Mouse (Mus musculus) kidney, embryonic 14.5 days (tissue): ENCODE measurements at regions not wholly inside any gene's neighbourhood (a gene's known extent, or its start where the extent isn't known, plus 50 kb on each side); places are given as distances from the start of the nearest gene placed in this dataset.
"Not testable (repeated sequence)": the region's sequence is repeated elsewhere in the genome, so short reads cannot be mapped to it uniquely, and the experiment has no call there.

Experiments used
- ATAC-seq: fragments of 200-750 bp; cut with Nextera tagmentation; 2 replicates; pipeline ENCODE4 v1.8.0; 2017; ENCODE audit warnings: moderate number of reproducible peaks, mild to moderate bottlenecking, moderate TSS enrichment, moderate library complexity; ENCODE audit not compliant: low FRiP score, low TSS enrichment
- H3K27ac ChIP-seq: fragments of 300-500 bp; sonication (generic); 2 replicates; pipeline ENCODE4 v1.5.1; 2014; ENCODE audit warnings: low read depth, mild to moderate bottlenecking, low read length, moderate library complexity, mixed read lengths
- H3K27me3 ChIP-seq: fragments of 300-500 bp; sonication (generic); 2 replicates; pipeline ENCODE4 v1.6.1; 2014; ENCODE audit warnings: mild to moderate bottlenecking, low read length; ENCODE audit not compliant: control insufficient read depth, insufficient read depth
- H3K36me3 ChIP-seq: fragments of 300-500 bp; sonication (generic); 2 replicates; pipeline ENCODE4 v1.6.1; 2014; ENCODE audit warnings: low read length, mixed read lengths; ENCODE audit not compliant: control insufficient read depth, insufficient read depth
- H3K4me1 ChIP-seq: fragments of 300-500 bp; sonication (generic); 2 replicates; pipeline ENCODE4 v1.6.1; 2014; ENCODE audit warnings: low read length, mixed read lengths; ENCODE audit not compliant: control insufficient read depth, insufficient read depth
- H3K4me2 ChIP-seq: fragments of 300-500 bp; sonication (generic); replicated peaks from 2 replicates; pipeline ENCODE4 v1.6.1; 2014; ENCODE audit warnings: low read depth, mild to moderate bottlenecking, low read length
- H3K4me3 ChIP-seq: fragments of 300-500 bp; sonication (generic); 2 replicates; pipeline ENCODE4 v1.5.1; 2014; ENCODE audit warnings: mild to moderate bottlenecking, low read length
- H3K9ac ChIP-seq: fragments of 300-500 bp; sonication (generic); 2 replicates; pipeline ENCODE4 v1.6.1; 2014; ENCODE audit warnings: low read depth, mild to moderate bottlenecking, low read length, moderate library complexity
- H3K9me3 ChIP-seq: fragments of 300-500 bp; sonication (generic); 2 replicates; pipeline ENCODE4 v1.6.1; 2016; ENCODE audit warnings: low read length; ENCODE audit not compliant: control insufficient read depth
- WGBS: fragments of 180-500 bp; shearing (Covaris S2); extraction: QIAGEN DNeasy Blood & Tissue Kit; methylation state at CpG from one replicate; pipeline ENCODE4 v1.1.7; 2014; 5-methylcytosine and 5-hydroxymethylcytosine counted together

DNA sequence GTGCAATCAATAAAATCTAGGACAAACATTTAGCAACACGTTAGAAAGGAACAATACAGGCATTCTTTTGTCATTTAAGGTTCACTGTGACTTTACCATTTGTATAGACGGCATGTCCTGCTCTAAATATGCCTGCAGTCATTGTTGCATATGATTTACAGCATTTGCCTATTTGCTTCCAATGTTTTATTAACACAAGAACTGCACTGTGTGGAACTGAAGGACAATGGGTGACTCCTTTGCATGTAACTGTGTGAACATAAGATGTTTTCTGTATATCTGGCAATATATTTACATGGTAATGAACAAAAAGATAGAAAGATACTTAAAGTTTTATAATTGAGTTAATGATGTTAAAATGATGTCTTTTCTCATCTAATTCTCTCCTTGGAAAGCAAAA lies 57.1 kb downstream of the Pou4f1 start:
- Histone ChIP-seq H3K36me3 (no peaks in the 10 kb centered on the region), H3K4me2 (no peak overlapping the region), H3K9me3 (no peaks in the 10 kb centered on the region), H3K4me3 (no peak overlapping the region), H3K27me3 (no peaks in the 10 kb centered on the region), H3K4me1 (no peaks in the 10 kb centered on the region), H3K9ac (no peak overlapping the region), H3K27ac (no peak overlapping the region)
- ATAC-seq = no peak
- whole genome bisulfite sequencing = 30% methylated on average over 2 of the region's 2 CpGs

DNA sequence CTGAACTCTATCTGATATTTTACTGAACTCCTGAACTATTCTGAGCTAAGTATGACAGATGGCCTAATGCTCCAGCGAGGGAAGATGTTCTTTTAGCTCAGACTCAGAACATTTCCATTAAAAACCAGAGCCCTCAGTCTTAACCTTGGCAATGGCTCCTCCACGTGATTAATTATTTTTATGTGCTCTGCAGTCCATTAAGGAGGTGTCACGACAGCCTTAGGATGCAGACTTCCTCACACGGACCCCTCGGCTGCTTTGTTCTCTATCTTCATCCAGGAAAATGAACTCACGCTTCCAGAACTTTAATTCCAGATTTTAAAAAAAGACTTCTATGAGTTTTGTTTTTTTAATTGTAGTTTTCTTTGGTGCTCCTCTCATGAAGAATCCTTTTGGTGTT lies 57.5 kb downstream of the Pou4f1 start:
- H3K27ac ChIP-seq = no peak overlapping the region
- 14% methylated on average over 6 of the region's 6 CpGs for WGBS

DNA sequence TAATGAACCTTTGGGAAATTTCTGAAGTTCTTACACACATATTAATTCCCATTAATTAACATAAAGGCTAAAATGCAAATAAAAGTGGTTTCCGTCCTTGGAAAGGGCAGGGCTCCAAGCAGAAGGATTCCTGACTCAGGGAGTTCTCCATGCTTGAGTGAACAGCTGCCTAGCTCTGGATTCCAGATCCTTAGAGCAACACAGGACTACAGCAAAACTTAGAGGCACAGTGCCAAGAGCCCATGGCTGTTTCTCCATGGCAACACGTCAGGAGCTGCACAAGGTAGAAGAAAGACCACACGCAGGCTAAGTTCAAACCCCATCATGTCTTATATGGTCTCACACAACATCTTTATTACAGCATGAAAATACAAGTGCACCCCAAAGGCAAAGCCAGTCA lies 61.7 kb downstream of the Pou4f1 start:
- WGBS = 79% methylated on average over 3 of the region's 3 CpGs
- H3K27me3 ChIP-seq = no peaks in the 10 kb centered on the region
- H3K9ac ChIP-seq = no peak overlapping the region
- no peak overlapping the region for H3K4me2 ChIP-seq
- no peak overlapping the region for H3K4me3 ChIP-seq
- no peaks in the 10 kb centered on the region for H3K4me1 ChIP-seq
- no peak for ATAC-seq
- no peaks in the 10 kb centered on the region for H3K9me3 ChIP-seq
- no peaks in the 10 kb centered on the region for H3K36me3 ChIP-seq
- no peak overlapping the region for H3K27ac ChIP-seq

More for the DNA sequence above, 57.5 kb downstream of the Pou4f1 start:
- no peak overlapping the region for H3K4me2 ChIP-seq
- H3K4me3 ChIP-seq = no peak overlapping the region
- no peak for ATAC-seq
- H3K4me1 ChIP-seq = no peaks in the 10 kb centered on the region
- H3K36me3 ChIP-seq = no peaks in the 10 kb centered on the region
- no peaks in the 10 kb centered on the region for H3K9me3 ChIP-seq
- H3K27me3 ChIP-seq = no peaks in the 10 kb centered on the region
- no peak overlapping the region for H3K9ac ChIP-seq

DNA sequence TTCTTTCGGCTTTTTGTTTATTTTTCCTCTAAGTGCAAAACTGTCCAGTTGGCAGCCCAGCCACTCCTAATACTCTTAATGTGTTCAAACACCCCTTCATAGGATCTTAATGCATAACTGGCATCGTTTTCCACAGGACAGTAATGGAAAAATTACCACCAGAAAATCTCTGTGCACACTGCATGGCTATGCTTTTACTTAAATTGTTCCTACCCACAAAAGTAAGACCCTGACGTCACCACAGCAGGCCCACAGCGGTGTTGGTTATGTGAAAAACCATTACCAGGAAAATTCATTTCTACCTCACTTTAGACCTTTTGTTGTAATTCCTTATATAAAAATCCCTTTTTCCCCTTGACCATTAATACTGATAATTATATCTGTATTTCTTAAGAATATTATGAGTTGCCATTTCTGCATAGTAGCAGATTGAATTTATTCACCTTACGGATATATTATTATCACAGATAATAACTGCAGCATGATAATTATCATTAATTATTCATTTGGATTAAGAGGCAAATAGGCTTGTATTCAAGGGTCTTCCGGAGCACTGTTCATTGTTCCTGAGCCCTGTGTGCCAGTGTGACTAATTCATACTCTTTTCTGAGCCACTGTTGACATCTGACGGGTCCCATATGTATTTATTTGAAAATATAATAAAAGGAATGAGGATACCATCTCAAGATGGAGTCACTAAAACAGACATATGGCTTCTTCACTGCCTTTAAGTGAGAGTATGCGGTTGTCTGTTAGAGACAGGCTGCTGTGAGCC lies 78.3 kb downstream of the Pou4f1 start:
- Histone ChIP-seq H3K4me2 (no peak overlapping the region), H3K36me3 (no peaks in the 10 kb centered on the region), H3K27ac (no peak overlapping the region), H3K9me3 (no peaks in the 10 kb centered on the region), H3K4me3 (no peak overlapping the region), H3K9ac (no peak overlapping the region), H3K4me1 (no peaks in the 10 kb centered on the region), H3K27me3 (no peaks in the 10 kb centered on the region)
- no peak for ATAC-seq
- 84% methylated on average over 8 of the region's 8 CpGs for WGBS

DNA sequence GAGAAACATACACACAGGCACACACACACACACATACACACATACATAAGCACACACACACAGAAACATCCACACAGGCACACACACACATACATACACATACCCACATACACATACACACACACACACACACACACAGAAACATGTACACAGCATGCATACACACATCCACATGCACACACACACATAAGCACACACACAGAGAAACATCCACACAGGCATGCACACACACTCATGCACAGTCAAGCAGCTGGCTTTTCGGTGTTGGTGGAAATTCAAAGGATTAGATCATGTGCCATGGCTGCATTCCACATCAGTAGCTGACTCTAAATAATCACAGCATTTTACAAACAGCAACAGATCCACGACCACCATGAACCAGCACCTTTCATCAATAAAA lies 78.9 kb downstream of the Pou4f1 start:
- ATAC-seq = no peak
- no peaks in the 10 kb centered on the region for H3K4me1 ChIP-seq
- 78% methylated on average over 2 of the region's 2 CpGs for WGBS
- H3K4me2 ChIP-seq = no peak overlapping the region
- no peak overlapping the region for H3K9ac ChIP-seq
- H3K4me3 ChIP-seq = no peak overlapping the region
- H3K9me3 ChIP-seq = no peaks in the 10 kb centered on the region
- H3K27ac ChIP-seq = no peak overlapping the region
- H3K27me3 ChIP-seq = no peaks in the 10 kb centered on the region
- no peaks in the 10 kb centered on the region for H3K36me3 ChIP-seq

DNA sequence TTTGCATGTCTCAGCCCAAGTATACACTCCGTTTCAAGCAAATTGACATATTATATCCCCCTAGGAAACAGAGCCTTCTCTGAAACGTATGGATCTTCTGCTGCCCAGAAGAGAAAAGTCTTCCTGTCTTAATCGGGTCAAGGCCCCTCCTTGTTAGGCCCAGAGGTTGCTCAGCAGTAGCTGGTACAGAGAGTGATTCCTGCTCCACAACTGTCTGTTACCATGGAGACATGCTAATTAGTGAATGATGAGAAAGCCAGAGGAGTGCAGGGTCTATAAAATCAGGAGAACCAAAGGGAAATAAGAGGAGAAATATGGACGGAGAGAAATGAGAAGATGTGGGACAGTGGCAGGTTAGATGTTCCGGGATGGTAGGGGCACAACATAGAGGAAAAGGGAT lies 86.8 kb downstream of the Pou4f1 start:
- Histone ChIP-seq H3K4me3 (no peak overlapping the region), H3K4me2 (no peak overlapping the region), H3K27me3 (no peaks in the 10 kb centered on the region), H3K9me3 (no peaks in the 10 kb centered on the region), H3K27ac (no peak overlapping the region), H3K36me3 (no peaks in the 10 kb centered on the region), H3K9ac (no peak overlapping the region), H3K4me1 (no peaks in the 10 kb centered on the region)
- ATAC-seq = no peak
- WGBS = 72% methylated on average over 5 of the region's 5 CpGs

DNA sequence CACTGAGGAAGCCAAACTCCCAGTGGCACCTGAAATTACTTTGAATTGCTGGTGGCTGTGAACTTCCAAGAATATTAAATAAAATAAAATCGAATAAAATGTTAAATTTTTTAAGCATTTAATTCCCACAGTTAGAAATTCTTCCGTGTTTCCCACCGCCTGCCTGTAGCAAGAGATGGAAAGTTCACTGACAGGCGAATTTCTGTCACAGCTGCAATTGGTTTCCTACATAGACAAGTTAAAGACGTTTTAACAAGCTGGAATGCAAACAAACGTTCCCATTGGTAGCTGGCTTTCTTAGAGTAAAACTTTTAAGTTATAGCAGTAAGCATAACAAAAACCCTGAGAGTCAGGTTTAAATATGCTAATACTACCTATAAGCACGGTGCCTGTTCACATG lies 95.0 kb downstream of the Pou4f1 start:
- H3K27ac ChIP-seq = no peak overlapping the region
- no peak overlapping the region for H3K4me2 ChIP-seq
- H3K9me3 ChIP-seq = no peaks in the 10 kb centered on the region
- no peak overlapping the region for H3K4me3 ChIP-seq
- 59% methylated on average over 7 of the region's 7 CpGs for WGBS
- H3K36me3 ChIP-seq = no peaks in the 10 kb centered on the region
- H3K27me3 ChIP-seq = no peaks in the 10 kb centered on the region
- H3K4me1 ChIP-seq = no peaks in the 10 kb centered on the region
- no peak for ATAC-seq
- H3K9ac ChIP-seq = no peak overlapping the region

DNA sequence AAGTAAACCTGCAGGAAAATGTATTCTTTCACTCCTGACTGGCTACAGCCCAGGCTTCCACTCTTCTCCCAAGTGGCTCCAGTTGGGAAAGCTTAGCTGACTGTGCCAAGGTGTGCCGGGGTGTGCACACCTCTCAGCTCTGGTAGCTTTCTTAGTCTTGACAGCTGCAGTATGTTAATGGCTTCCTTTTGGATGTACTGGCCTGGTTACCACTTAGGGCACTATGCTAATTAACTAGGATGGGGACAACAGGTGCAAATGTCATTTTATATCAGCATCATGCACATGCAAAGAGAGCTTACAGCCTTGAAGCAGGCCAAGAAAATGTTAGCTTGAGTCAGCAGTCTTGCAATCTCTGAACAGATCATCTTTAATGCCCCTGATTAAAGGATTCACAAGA lies 111.2 kb downstream of the Pou4f1 start:
- Histone ChIP-seq H3K4me2 (no peak overlapping the region), H3K9me3 (no peaks in the 10 kb centered on the region), H3K4me3 (no peak overlapping the region), H3K4me1 (no peaks in the 10 kb centered on the region), H3K27ac (no peak overlapping the region), H3K36me3 (no peaks in the 10 kb centered on the region), H3K27me3 (no peaks in the 10 kb centered on the region), H3K9ac (no peak overlapping the region)
- ATAC-seq = no peak
- 86% methylated on average over 1 of the region's 1 CpGs for WGBS

DNA sequence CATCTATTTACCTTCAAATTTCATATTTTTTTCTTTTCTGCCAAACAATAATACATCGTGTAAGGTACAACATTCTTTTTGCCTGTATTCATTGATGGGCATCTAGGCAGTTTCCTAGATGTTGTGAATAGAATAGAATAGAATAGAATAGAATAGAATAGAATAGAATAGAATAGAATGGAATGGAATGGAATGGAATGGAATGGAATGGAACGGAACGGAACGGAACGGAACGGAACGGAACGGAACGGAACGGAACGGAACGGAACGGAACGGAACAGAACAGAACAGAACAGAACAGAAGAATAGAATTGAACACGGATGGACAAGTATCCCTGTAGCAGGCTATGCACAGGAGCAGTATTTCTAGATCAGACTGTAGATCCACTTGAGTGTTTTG lies 131.0 kb downstream of the Pou4f1 start:
- H3K27me3 ChIP-seq, ATAC-seq, H3K9ac ChIP-seq, H3K27ac ChIP-seq, H3K9me3 ChIP-seq, H3K36me3 ChIP-seq, H3K4me1 ChIP-seq, H3K4me3 ChIP-seq, H3K4me2 ChIP-seq: not testable (repeated sequence)
- 97% methylated on average over 15 of the region's 15 CpGs for WGBS
